Mouse (Mus musculus) kidney, adult 18-20 months (tissue): ENCODE results near the gene Pcsk4.

Experiments
- DNase-seq: peaks from one replicate; pipeline ENCODE4 v3.0.0; 2021

The Pcsk4 gene

GRCm38 (mm10) chr10:80296824-80297223, 32.5 kb downstream of the Pcsk4 start:
- no peak for DNase-seq

- DNase-seq: peak; percentile 86
Measured at GRCm38 (mm10) chr10:80295618-80296425, 33.5 kb downstream of the Pcsk4 start, which contains the start of gene Apc2. TSS of gene Apc2 (plus strand) at chr10:80295977.

- no peak for DNase-seq
Measured at GRCm38 (mm10) chr10:80294788-80295303, 34.5 kb downstream of the Pcsk4 start.

DNA sequence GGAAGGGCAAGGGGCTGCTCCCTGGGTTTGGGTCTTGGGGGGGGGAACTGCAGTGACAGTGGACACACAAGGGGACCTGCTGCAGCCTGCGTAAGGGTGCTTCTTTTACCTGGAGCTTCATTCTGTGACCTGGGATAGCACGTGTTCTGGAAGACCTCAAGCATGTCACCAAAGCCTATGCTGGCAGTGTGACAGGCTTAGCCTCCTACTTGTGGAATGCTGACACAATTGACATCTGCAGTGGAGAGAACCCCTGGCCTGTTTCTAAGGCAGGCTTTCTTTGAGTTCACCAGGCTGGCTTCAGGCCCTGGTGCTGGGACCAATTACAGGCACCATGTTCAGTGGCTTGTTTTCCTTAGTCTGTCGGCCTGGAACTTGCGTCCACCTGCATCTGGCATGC, 35.0 kb downstream of the Pcsk4 start:
- no peak for DNase-seq

DNA sequence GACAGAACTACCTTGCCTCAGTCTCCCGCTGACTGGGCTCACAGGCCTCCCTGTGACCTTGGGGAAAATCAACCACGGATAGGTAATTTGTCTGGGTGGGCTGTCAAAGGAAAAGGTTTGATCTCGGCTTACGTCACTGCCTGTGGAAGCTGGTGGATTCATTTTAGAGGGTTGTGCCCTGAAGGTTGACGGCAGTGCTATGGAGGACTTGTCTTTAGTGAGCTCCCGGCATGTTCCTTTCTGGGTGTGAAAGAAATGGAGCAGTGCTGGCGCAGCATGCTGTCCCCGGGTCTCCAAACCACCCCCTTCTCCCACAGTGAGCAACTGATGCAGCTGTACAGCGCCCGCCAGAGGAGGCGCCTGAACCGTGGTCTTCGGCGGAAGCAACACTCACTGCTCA, 36.0 kb downstream of the Pcsk4 start:
- DNase-seq: no peak

DNA sequence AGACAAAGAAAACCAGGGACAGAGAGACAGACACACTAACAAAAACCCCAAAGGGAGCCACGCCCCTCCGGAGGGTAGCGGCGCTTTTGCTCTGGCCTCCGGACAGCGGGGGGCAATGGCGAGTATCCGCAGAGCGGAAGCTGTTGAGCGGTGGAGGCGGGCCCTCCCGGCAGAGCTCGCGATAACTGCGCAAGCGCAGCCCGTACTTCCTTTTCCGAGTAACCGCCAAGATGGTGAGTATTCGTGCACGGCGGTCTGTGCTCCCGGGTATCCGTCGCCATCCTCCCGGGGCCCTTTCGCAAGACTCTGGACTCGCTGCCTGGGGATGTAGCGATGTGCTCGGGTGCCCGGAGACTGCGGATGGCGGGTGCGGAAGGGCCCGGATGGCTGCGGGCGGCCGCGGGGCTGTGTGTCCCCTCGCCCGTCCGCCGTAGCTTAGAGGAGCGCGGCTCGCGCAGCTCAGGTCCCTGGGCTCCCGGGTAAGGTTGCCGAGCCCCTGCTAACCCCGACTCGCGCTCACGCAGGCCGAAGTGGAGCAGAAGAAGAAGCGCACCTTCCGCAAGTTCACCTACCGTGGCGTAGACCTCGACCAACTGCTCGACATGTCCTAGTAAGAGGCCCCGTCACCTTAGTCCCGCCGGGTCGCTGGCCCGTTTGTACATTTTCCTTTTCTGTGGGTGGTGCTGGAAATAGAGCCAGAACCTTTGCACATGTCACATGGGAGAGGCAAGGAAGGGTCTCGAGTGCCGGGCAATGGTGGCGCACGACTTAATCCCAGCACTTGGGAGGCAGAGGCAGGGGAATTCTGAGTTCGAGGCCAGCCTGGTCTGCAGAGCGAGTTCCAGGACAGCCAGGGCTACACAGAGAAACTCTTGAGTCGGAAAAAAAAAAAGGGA, 36.8 kb downstream of the Pcsk4 start, which contains the start of gene Rps15:
Rps15 (plus strand) TSS at position 203 of the 896 bp plus-strand sequence.
- DNase-seq: peak; percentile 94

- DNase-seq: no peak
Measured at GRCm38 (mm10) chr10:80288657-80289056, 40.6 kb downstream of the Pcsk4 start.

DNA sequence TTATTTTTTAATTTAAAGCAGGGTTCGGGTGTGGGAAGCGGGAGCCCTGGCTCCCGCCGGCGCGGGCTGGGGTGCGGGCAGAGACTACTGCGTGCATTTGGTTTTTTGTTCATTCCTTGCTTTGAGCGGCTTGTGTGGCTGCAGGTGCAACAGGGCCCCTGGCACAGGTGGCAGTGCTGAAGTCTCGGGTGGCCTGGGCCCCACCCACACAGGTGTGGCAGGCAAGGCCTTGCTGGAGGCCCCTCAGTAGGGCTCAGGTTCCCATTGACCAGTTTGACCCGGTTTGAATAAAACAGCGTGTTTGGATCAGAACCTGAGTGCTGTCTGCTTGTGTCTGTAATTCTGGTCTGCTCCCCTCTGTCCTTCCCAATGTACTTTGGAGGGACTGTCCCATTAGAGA, 41.2 kb downstream of the Pcsk4 start:
- no peak for DNase-seq

GRCm38 (mm10) chr10:80285222-80286070, 43.9 kb downstream of the Pcsk4 start:
- DNase-seq: no peak

- no peak for DNase-seq
Measured at GRCm38 (mm10) chr10:80282481-80283441, 46.5 kb downstream of the Pcsk4 start.

DNA sequence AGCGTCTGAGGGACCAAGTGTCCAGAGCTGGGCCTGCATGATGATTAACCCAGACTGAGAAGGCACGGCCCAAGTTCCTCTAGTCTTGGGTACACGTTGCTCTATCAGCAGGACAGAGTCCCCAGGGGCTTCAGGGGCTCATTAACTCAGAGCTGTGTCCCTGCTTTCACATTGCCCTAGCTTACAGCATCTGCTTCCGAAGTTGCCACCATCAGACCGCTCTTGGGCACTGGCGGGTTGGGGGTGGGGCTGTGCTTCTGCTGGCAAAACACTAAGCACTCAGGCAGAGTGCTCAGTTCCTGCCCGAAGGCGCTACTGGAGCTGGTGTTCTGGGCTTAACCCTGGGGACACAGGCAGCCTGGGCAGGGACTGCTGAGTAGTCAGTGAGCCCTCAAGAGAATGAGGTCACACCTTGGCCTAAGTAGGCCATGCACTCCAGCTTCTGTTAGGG, 47.4 kb downstream of the Pcsk4 start:
- DNase-seq: peak; percentile 78

DNA sequence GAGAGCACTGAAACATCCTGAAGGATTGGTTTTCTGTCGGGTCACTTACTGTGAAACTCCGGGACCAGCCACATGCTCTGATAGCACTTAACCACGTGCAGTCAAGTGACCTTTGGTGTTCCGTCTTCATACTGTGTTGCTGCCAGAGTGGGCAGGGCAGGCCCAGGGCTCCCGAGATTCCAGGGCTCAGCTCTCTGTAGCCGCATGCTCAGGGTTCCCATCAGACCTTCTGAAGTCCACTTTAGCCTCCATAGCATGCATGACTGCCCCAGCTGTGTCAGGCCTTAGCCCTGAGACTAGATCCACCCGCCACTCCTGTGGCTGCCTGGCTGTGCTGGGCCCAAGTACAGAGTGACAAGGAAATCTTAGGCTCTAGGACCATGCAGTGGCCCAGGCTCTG, 48.0 kb downstream of the Pcsk4 start:
- DNase-seq: peak; percentile 82

DNA sequence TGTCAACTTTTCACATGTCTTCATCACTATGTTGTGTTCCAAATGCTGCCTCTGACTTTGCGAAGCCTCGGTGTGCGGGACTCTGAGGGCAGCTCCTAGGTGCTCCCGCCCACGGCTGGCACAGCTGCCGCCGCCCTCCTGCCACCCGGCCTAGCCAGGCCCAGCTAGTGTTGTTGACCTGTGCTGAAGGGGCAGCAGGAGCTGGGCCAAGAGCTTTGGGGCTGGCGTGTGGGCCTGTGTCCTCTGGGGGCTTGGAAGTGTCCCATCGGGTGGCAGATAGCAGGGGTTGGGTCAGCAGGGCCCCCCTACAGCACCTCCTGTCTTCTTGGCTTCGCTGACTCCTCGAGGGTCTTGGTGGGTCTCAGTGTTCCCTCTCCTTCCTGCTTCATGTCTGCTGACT, 50.0 kb downstream of the Pcsk4 start:
- no peak for DNase-seq

- DNase-seq: no peak
Measured at GRCm38 (mm10) chr10:80278390-80278789, 50.9 kb downstream of the Pcsk4 start.

GRCm38 (mm10) chr10:80276238-80276637, 53.1 kb downstream of the Pcsk4 start:
- no peak for DNase-seq

GRCm38 (mm10) chr10:80273847-80274246, 55.5 kb downstream of the Pcsk4 start:
- DNase-seq: no peak

- no peak for DNase-seq
Measured at GRCm38 (mm10) chr10:80271870-80272585, 57.3 kb downstream of the Pcsk4 start.
